Mouse (Mus musculus): ENCODE data around the gene Tbl3. TPM values are rescaled to one million over a fixed set of nuclear protein-coding genes. Genes with fewer than 3 reads are reported as not detected.
A peak's percentile ranks its signal among the peaks of the same experiment; 100 is the strongest.

The Tbl3 gene
- total and polyA plus RNA-seq, 3 experiments, result 103 to 111 TPM; not detected in 1

DNA sequence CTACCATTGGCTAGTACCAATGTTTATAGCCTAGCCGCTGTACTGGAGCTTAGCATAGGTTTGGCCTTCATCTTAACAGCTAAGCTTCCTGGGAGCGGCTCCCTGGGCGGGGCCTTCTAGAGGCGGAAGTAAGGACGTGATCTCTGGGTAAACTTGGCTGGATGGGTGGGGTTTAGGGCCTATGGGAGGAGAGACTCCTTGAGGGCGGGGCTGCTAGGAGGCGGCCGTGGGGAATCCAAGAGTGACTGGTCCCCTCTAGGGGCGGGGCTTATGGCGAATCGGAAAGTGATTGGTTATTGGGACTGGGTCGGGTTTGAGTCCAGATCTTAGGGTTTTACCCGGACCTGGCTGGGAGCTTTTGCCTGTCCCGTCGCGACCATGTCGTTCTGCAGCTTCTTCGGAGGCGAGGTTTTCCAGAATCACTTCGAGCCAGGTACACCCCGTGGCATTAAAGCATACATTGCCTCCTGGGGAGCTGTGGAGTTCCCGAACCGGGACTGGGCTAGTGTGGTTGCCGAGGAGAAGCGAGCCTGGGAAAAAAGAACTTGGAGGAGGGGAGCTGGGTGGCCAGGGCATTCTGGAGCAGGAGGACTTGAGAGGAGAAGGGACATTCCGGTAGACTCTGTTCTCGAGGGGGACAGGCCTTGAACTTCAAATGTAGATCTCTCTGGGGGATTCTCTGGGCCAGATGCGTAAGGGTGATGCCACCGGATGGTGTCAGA, 29.0 kb upstream of the Tbl3 start, which contains the start of gene Msrb1:
Gene Msrb1, plus strand, starts transcription at position 313 of the 722 bp plus-strand sequence.
- peak; percentile 99 for DNase-seq (ENCODE audit: low read depth, low spot score)
- H3K9ac ChIP-seq (ENCODE audit: control insufficient read depth, low read depth, low read length, poor library complexity, severe bottlenecking), result peak within 1 kb of the TSS; percentile 84
- H3K9me3 ChIP-seq (replicated peaks; ENCODE audit: insufficient read depth, low read length), result no peaks in the 10 kb centered on the region
- no peaks in the 10 kb centered on the region for H3K27me3 ChIP-seq (ENCODE audit: control insufficient read depth in 1 of 2, insufficient read depth in 2 of 2, low read length in 2 of 2)
- peak within 1 kb of the TSS; percentile 77 for H3K27ac ChIP-seq (ENCODE audit: control insufficient read depth, low read depth, low read length)
- TF ChIP-seq POLR2A (IDR thresholded peaks at IDR 0.05; ENCODE audit: control insufficient read depth in 1 of 2, insufficient read depth in 1 of 2, low read depth in 1 of 2, low read length in 2 of 2, poor library complexity in 1 of 2) (peak; percentile 60 to 94), MAZ (IDR thresholded peaks at IDR 0.05; ENCODE audit: low read depth, low read length) (peak; percentile 64; the same call in 1 of the 2 replicates), HCFC1 (IDR thresholded peaks at IDR 0.05; ENCODE audit: low read depth, low read length) (peak; percentile 74), JUND (IDR thresholded peaks at IDR 0.05; ENCODE audit: low read depth, low read length) (no peak), POLR2AphosphoS2 (IDR thresholded peaks at IDR 0.05; ENCODE audit: low read length) (peak; percentile 74; the same call in 1 of the 2 replicates), GABPA (IDR thresholded peaks at IDR 0.05; ENCODE audit: low read depth, low read length) (no peak), ZKSCAN1 (IDR thresholded peaks at IDR 0.05; ENCODE audit: low read depth, low read length) (no peak), ZMIZ1 (IDR thresholded peaks at IDR 0.05; ENCODE audit: low read depth, low read length) (peak; percentile 89), ELF1 (IDR thresholded peaks at IDR 0.05; ENCODE audit: low read depth, low read length) (peak; percentile 92), USF1 (IDR thresholded peaks at IDR 0.05; ENCODE audit: low read depth, low read length) (0 out of 2 replicates have a peak, but pooled peaks have one; percentile 10), SIN3A (IDR thresholded peaks at IDR 0.05; ENCODE audit: low read length) (peak; percentile 85), NELFE (IDR thresholded peaks at IDR 0.05; ENCODE audit: low read depth, low read length) (peak; percentile 69), TBP (IDR thresholded peaks at IDR 0.05; ENCODE audit: low read depth, low read length) (peak; percentile 74)
- peaks cover 0 to 10% of the 10 kb centered on the region in 2 experiments; a peak in 1 of 4 replicates for H3K36me3 ChIP-seq (ENCODE audit: control insufficient read depth in 1 of 2, insufficient read depth in 2 of 2, low read length in 2 of 2)
- H3K4me3 ChIP-seq (ENCODE audit: control insufficient read depth in 1 of 2, insufficient read depth in 1 of 2, low read depth in 2 of 2, low read length in 2 of 2), result peak within 1 kb of the TSS; percentile 90 to 93
- peaks cover 0 to 17% of the 10 kb centered on the region in 2 experiments; a peak in 2 of 4 replicates for H3K4me1 ChIP-seq (ENCODE audit: control insufficient read depth in 1 of 2, insufficient read depth in 2 of 2, low read length in 2 of 2)
- H3K79me2 ChIP-seq (ENCODE audit: control insufficient read depth, insufficient read depth, low read length, poor library complexity), result peaks cover 2% of the 10 kb centered on the region; the same call in 1 of the 2 replicates

DNA sequence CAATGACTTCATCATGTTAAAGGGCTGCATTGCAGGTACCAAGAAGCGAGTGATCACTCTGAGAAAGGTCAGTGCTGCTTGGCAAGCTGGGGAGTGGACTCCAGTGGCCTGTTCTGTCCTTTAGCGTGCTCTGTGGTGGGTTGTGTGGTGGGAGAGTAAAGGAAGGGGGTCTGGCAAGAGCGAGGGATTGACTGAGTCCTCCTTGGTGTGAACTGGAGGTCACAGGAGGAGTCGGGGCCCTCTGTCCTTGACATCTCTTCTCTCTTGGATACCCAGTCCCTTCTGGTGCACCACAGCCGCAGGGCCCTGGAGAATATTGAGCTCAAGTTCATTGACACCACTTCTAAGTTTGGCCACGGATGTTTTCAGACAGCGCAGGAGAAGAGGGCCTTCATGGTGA, 28.0 kb upstream of the Tbl3 start:
- TF ChIP-seq EP300 (IDR thresholded peaks at IDR 0.05; ENCODE audit: low read depth in 1 of 2, low read length in 2 of 2) (no peak), ETS1 (IDR thresholded peaks at IDR 0.05; ENCODE audit: low read depth, low read length) (no peak), ZNF384 (IDR thresholded peaks at IDR 0.05; ENCODE audit: low read depth, low read length) (no peak), GABPA (IDR thresholded peaks at IDR 0.05; ENCODE audit: low read depth, low read length) (no peak), ZC3H11A (IDR thresholded peaks at IDR 0.05; ENCODE audit: low read depth, low read length) (no peak), JUND (IDR thresholded peaks at IDR 0.05; ENCODE audit: low read depth, low read length) (no peak), NRF1 (IDR thresholded peaks at IDR 0.05; ENCODE audit: insufficient read depth, low read depth, low read length, poor library complexity, severe bottlenecking) (no peak), CHD2 (IDR thresholded peaks at IDR 0.05; ENCODE audit: low read length) (no peak), CHD1 (IDR thresholded peaks at IDR 0.05; ENCODE audit: low read depth, low read length) (no peak), E2F4 (IDR thresholded peaks at IDR 0.05; ENCODE audit: borderline replicate concordance, low read depth, low read length) (no peak), MAZ (IDR thresholded peaks at IDR 0.05; ENCODE audit: low read depth, low read length) (no peak), MYC (IDR thresholded peaks at IDR 0.05; ENCODE audit: low read depth, low read length) (no peak), USF2 (IDR thresholded peaks at IDR 0.05; ENCODE audit: borderline replicate concordance in 1 of 2, insufficient read depth in 1 of 2, low read depth in 1 of 2, low read length in 2 of 2) (no peak), USF1 (IDR thresholded peaks at IDR 0.05; ENCODE audit: low read depth, low read length) (no peak), MEF2A (IDR thresholded peaks at IDR 0.05; ENCODE audit: extremely low read depth, insufficient replicate concordance, low read depth, low read length, poor library complexity, severe bottlenecking) (no peak), TBP (IDR thresholded peaks at IDR 0.05; ENCODE audit: low read depth, low read length) (no peak), POLR2AphosphoS2 (IDR thresholded peaks at IDR 0.05; ENCODE audit: low read length) (no peak), MAX (IDR thresholded peaks at IDR 0.05; ENCODE audit: low read length) (no peak)
- H3K4me3 ChIP-seq (ENCODE audit: control insufficient read depth in 1 of 2, insufficient read depth in 1 of 2, low read depth in 2 of 2, low read length in 2 of 2), result peak overlapping the region; percentile 69 to 76
- no peaks in the 10 kb centered on the region for H3K9me3 ChIP-seq (replicated peaks; ENCODE audit: insufficient read depth, low read length)
- no peaks in the 10 kb centered on the region for H3K27me3 ChIP-seq (ENCODE audit: control insufficient read depth in 1 of 2, insufficient read depth in 2 of 2, low read length in 2 of 2)
- H3K79me2 ChIP-seq (ENCODE audit: control insufficient read depth, insufficient read depth, low read length, poor library complexity), result peaks cover 2% of the 10 kb centered on the region; the same call in 1 of the 2 replicates
- peaks cover 0 to 10% of the 10 kb centered on the region in 2 experiments; a peak in 1 of 4 replicates for H3K36me3 ChIP-seq (ENCODE audit: control insufficient read depth in 1 of 2, insufficient read depth in 2 of 2, low read length in 2 of 2)
- no peak overlapping the region; the same call in 1 of the 2 replicates for H3K27ac ChIP-seq (ENCODE audit: control insufficient read depth, low read depth, low read length)
- H3K9ac ChIP-seq (ENCODE audit: control insufficient read depth, low read depth, low read length, poor library complexity, severe bottlenecking), result peak overlapping the region; percentile 83
- no peak for DNase-seq (ENCODE audit: low read depth, low spot score)
- H3K4me1 ChIP-seq (ENCODE audit: control insufficient read depth in 1 of 2, insufficient read depth in 2 of 2, low read length in 2 of 2), result peaks cover 0 to 17% of the 10 kb centered on the region in 2 experiments; a peak in 2 of 4 replicates

Measured in MEL (cell line).